Mouse (Mus musculus) frontal cortex, postnatal 10 days (tissue): ENCODE results near the gene Prkag2.

Source experiments
- DNase-seq, 2 experiments: peaks; one replicate each; pipeline ENCODE4 v3.0.0; 2022; ENCODE audit warnings: low spot score in 2 of 2, mixed read lengths in 1 of 2

The Prkag2 gene

GRCm38 (mm10) chr5:24928816-24929215 lies 171.6 kb downstream of the Prkag2 start:
- no peak for DNase-seq

GRCm38 (mm10) chr5:24927706-24928105 lies 172.7 kb downstream of the Prkag2 start:
- DNase-seq = no peak

DNA sequence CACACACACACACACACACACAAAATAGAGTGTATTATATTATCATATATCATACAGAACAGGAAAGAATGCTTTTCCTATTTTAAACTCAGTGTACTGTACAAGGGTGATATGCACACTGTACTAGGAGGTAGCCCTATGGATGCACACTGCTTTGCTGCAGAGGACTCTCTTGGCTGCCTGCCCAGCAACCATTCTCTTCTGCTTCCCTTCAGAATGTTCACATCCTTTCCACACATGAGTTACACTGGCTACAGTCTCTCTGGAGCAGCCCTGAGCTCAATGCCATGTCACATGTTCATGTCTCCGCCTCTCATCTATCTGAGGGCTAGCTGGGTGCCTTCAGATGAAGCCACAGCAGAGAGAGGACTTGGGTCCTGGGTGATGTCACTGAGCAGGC lies 181.3 kb downstream of the Prkag2 start:
- no peak for DNase-seq

- DNase-seq = no peak
Observed at GRCm38 (mm10) chr5:24916511-24916910, 183.9 kb downstream of the Prkag2 start.

DNA sequence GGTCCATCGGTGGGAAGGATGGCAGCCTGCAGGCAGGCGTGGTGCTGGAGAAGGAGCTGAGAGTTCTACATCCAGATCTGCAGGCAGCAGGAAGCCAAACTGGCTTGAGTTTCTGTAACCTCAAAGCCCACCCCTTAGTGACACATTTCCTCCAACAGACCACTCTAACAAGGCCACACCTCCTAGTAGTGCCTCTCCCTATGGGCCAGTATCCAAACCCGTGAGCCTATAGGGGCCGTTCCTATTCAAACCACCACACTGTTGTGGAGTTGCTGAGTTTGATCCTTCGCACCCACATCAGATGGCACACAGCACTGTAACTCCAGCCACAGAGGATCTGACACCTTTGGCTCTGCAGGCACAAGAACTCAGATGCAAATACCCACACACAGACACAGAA lies 185.3 kb downstream of the Prkag2 start:
- no peak for DNase-seq

DNA sequence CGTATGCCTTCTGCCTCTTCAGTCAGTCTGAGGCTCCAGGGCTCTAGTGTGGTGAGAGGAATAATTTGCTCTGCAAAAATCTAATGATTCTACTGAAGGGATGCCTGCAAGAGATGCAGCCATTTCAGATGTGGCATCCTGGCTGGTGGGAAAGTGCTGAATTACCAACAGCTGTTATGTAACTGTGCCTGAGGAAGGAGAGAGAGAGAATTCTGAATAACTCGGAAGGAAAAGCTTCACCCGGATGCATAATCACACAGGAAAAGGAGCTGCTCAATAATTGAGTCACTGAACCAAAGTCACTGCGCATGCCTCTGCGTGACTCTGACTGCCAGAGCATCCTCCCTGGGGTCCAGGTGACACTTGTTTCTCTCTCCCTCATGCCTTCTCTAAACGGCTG lies 186.8 kb downstream of the Prkag2 start:
- no peak for DNase-seq

DNA sequence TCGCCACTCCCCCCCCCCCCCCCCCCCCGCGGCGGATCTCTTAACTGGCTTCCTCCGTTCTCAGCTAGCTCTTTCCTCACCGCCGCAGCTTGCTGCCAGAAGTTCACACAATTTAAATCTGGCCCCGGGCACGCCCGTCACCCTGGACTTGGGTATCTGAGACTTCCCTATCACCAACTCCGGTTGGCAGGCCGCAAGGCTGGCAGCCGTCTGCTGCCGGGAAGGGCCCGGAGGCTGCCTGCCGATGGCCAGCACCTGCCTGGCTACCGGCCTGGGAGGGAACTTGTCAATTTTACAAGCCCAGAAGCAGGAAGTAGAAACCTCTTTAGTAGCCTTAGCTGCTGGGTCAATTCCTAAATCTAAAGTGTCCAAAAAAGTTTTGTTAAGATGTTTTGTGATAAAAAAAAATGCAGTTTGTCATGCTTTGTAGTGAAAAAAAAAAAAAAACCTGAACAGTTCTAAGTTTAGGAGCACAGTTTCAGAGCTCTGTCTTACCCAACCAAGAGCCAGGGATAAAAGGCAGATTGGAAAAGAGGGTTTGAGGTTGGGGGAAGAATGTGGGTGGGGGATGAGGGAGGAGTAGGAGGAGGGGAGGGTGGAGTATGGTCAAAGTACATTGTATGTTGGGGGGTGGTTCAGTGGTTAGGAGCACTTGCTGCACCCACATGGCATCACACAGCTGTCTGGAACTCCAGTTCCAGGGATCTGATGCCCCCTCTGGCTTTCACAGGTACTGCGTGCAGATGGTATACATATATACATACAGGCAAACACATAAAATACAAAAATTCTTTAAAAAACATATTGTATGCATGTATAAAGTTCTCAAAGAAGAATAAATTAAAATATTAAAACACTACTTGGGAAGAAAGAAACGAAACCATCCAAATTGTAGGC lies 191.4 kb downstream of the Prkag2 start:
- DNase-seq = peak; percentile 41 to 66

DNA sequence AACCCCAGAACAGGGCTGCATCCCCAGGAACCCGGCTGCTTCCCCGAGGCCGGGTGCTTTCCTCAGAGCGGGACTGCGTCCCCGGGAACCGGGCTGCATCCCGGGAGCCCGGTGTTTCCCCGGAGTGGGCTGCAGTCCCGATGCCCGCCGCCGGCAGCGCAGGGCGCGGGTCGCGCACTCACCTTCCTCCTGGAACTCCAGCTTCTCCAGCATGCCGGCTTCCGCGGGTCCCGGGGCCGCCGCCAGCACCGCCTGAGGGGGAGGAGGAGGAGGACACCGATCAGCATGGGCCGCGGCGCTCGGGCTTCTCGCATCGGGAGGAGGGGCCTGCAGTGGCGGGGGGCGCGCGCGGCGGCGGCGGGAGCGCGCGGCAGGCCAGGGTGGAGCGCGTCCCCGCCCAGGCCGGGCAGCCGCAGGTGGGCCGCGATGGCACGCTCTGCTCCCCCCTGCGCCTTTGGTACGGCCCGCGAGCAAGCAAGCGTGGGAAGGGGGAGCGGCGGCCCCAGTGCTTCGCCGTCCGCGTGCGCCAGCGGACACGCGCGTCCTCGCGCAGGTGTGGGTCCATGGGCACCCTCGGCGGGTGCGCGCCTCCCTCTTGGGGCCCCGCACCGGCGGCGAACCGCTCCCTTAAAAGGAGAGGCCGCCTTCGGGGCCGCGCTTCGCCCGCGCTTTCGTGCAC lies 192.2 kb downstream of the Prkag2 start:
- DNase-seq = peak; percentile 85 to 88

- no peak for DNase-seq
Observed at GRCm38 (mm10) chr5:24907737-24908136, 192.7 kb downstream of the Prkag2 start.

DNA sequence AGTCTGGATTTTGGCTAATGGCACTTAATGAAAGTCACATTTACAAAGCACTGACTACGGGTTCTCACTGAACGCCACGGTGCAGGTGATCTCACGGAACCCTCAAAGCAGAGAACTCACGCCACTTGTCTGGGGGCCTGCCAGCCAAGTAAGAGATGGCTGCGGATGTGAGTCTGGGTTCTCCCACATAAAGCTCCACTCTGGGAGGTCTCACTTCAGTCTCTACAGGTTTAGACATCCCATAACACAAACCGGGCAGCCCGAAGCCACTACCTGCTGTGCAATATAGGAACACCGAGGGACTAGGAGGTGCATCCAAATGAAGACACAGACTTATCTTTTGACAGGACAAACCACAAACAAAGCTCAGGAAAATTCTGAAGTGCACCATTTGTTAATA lies 193.6 kb downstream of the Prkag2 start:
- no peak for DNase-seq

GRCm38 (mm10) chr5:24904941-24905340 lies 195.5 kb downstream of the Prkag2 start:
- DNase-seq = no peak

DNA sequence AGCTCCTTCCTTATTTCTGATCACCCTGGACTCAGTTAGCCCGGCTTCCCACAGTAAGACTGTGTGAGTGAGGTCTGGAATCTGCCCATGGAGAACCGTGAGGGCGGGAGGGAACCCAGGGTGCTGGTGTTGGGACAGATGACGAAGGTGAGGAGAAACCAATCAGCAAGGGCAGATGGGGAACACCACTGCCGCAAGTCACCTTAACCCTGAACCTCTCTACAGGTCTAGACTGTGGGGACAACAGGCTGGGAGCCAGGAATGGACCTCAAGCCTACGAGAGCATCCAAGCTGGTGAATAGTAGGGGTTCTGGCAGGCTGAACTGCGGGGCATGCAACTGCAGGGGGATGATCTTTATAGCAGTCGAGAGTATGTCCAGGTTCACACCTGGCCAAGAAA lies 196.0 kb downstream of the Prkag2 start:
- no peak for DNase-seq

DNA sequence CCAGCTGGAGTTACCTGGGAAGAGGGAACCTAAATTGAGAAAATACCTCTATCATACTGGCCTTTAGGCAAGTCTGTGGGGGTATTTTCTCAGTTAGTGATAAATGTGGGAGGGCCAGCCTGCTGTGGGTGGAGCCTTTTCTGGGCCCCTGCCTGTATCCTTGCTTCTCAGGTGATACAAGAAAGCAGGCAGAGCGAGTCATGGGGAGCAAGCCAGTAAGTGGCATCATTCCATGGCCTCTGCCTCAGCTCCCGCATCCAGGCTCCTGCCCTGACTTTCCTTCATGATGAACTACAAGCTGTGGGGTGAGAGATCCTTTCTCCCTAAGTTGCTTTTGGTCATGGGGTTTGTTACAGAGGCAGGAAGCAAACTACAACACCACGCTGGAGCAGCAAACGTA lies 196.4 kb downstream of the Prkag2 start:
- DNase-seq = no peak

- no peak for DNase-seq
Observed at GRCm38 (mm10) chr5:24902835-24903234, 197.6 kb downstream of the Prkag2 start.

DNA sequence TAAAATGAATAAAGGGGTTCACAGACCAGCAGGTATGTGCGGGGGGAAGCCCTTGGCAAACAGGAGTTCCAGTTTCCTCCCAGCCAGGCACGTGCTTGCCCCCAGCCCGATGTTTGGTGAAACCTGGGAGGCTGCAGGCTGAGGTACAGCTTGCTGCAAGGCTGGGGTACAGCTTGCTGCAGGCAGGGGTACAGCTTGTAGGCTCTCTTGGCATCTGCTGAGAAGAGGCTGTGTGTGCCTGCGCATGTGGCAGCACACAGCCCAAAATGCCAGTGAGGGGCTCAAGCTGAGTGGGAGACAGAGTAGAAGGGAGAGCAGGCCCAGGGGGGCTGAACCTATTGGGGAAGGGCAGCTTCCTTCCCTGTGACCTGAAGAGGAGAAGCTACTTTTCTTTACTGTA lies 204.8 kb downstream of the Prkag2 start:
- no peak for DNase-seq

- DNase-seq = no peak
Observed at GRCm38 (mm10) chr5:24894814-24895213, 205.6 kb downstream of the Prkag2 start.

DNA sequence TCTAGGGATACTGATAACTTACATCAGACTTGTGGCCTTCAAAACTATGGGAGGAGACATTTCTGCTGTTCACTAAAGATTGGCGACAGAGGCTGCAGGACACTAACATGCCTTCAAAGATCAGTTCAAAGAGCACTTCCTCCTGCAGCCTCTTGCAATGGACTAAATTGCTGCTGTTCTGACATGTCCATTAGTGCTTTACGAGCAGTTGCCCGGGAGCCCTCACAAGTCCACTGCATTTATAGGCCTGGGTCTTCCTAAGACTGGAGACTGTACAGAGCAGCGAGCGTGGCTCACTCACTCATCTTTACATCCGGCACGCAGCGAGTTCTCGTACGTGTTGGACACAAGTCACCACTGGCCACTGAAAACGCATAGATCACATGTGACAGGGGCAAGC lies 208.0 kb downstream of the Prkag2 start:
- no peak for DNase-seq

- DNase-seq = no peak
Observed at GRCm38 (mm10) chr5:24889860-24890259, 210.6 kb downstream of the Prkag2 start.

GRCm38 (mm10) chr5:24888874-24889591 lies 211.4 kb downstream of the Prkag2 start:
- DNase-seq = no peak

GRCm38 (mm10) chr5:24887271-24887670 lies 213.2 kb downstream of the Prkag2 start:
- DNase-seq = no peak

- DNase-seq = no peak
Observed at GRCm38 (mm10) chr5:24878713-24879112, 221.7 kb downstream of the Prkag2 start.

GRCm38 (mm10) chr5:24877836-24878624 lies 222.4 kb downstream of the Prkag2 start:
- DNase-seq = no peak
